Mouse (Mus musculus) B cell, adult (primary cell): ENCODE data around the gene Aplnr. TPM values are rescaled to one million over a fixed set of nuclear protein-coding genes. Genes with fewer than 3 reads are reported as not detected.

Experiments
- total RNA-seq: library from RNA; stranded (reverse); gene quantifications from 4 replicates; pipeline ENCODE4 v1.2.4, GENCODE M21; 2023; ENCODE audit not compliant: inconsistent age

Aplnr gene
- total RNA-seq, result not detected in 4 replicates

GRCm38 (mm10) chr2:85136089-85136488 is at the start of gene Aplnr:
Aplnr (plus strand) TSS chr2:85136225.

Other genes with a start within 250 kb of the Aplnr start
- gene Rtn4rl2, start 249.5 kb upstream of the Aplnr start, total RNA-seq, result 1.3 TPM in 1 of 4 replicates, not detected in the others
- gene Slc43a3, start 199.6 kb upstream of the Aplnr start, total RNA-seq, result 6.9 to 14.2 TPM (median 7.5 TPM) in 4 replicates
- gene Prg2, start 155.8 kb upstream of the Aplnr start, total RNA-seq, result 1.1 to 3.4 TPM (median 1.7 TPM) in 4 replicates
- not detected in 4 replicates for gene Prg3, start 148.0 kb upstream of the Aplnr start, total RNA-seq
- gene Ssrp1, start 99.0 kb upstream of the Aplnr start, total RNA-seq, result 180 to 189 TPM (median 187 TPM) in 4 replicates
- 0.29 to 1.00 TPM (median 0.51 TPM) in 3 of 4 replicates, not detected in the other for gene P2rx3, start 98.8 kb upstream of the Aplnr start, total RNA-seq
- gene Tnks1bp1, start 88.2 kb upstream of the Aplnr start, total RNA-seq, result 32.7 to 44.1 TPM (median 38.3 TPM) in 4 replicates
- gene Lrrc55, start 61.0 kb downstream of the Aplnr start, total RNA-seq, result not detected in 4 replicates
- gene Olfr987, start 203.1 kb downstream of the Aplnr start, total RNA-seq, result not detected in 4 replicates
- gene Olfr988, start 227.0 kb downstream of the Aplnr start, total RNA-seq, result not detected in 4 replicates